Mouse (Mus musculus): ENCODE measurements around the gene Spsb3.

- TF ChIP-seq CTCF (IDR thresholded peaks at IDR 0.05; ENCODE audit: borderline replicate concordance, extremely low read depth, insufficient read depth, insufficient read length): no peak
- TF ChIP-seq POLR2A (IDR thresholded peaks at IDR 0.05; ENCODE audit: borderline replicate concordance, extremely low read depth, insufficient read depth, insufficient read length, poor library complexity, severe bottlenecking): peak; percentile 42; the same call in 1 of the 2 replicates
Measured at GRCm38 (mm10) chr17:24850065-24850772, 36.2 kb upstream of the Spsb3 start, which contains the start of gene Fahd1.

Measured in brain, embryonic 14.5 days (tissue).